Mouse (Mus musculus) erythroblast, adult 5-6 weeks (primary cell): ENCODE data around the gene Fam43a. TPM values are rescaled to one million over a fixed set of nuclear protein-coding genes. Genes with fewer than 3 reads are reported as not detected.

Source experiments
- ATAC-seq: replicated peaks from 2 replicates; pipeline ENCODE4 v1.8.0; 2016; ENCODE audit warnings: moderate number of reproducible peaks, mild to moderate bottlenecking, moderate TSS enrichment, inconsistent platforms; ENCODE audit not compliant: poor library complexity, low FRiP score, severe bottlenecking
- total RNA-seq, 2 experiments: library from RNA; stranded (forward) in 1 of 2; stranded (reverse) in 1 of 2; fragments of 150-400 nt in 1 of 2; fragments of 200-764, 138-1000 nt in 1 of 2; gene quantifications; 2 replicates each; pipeline versions ENCODE4 v1.2.3 to v1.2.4; 2015 to 2017; ENCODE audit warnings: low replicate concordance in 2 of 2

The Fam43a gene
- total RNA-seq, 2 experiments from 2014 or later, result 0.58 to 1.4 TPM

GRCm38 (mm10) chr16:30591990-30592389 is 7.5 kb upstream of the Fam43a start:
- ATAC-seq, result no peak

- no peak for ATAC-seq
Observed at GRCm38 (mm10) chr16:30595356-30595755, 4.2 kb upstream of the Fam43a start.

- no peak for ATAC-seq
Observed at GRCm38 (mm10) chr16:30595835-30596557, 3.5 kb upstream of the Fam43a start.

- ATAC-seq, result peak; percentile 68
Observed at GRCm38 (mm10) chr16:30596959-30597681, 2.4 kb upstream of the Fam43a start.

DNA sequence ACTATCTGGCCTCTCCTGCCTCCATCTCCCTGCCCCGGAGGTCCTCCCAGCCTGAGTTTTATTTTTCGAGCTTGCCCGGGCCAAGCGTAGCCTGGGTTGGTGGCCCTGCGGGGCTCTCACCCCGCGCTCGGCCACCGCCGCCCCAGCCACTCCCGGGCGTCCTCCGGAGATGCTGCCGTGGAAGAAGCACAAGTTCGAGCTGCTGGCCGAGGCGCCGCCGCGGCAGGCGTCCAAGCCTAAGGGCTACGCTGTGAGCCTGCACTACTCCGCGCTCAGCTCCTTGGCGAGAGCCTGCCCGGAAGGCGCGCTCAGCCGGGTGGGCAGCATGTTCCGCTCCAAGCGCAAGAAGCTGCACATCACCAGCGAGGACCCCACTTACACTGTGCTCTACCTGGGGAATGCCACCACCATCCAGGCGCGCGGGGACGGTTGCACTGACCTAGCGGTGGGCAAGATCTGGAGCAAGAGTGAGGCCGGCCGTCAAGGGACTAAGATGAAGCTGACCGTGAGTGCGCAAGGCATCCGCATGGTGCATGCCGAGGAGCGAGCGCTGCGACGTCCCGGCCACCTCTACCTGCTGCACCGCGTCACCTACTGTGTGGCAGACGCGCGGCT is 1.0 kb downstream of the Fam43a start:
- ATAC-seq, result no peak

GRCm38 (mm10) chr16:30601046-30601832 is 1.7 kb downstream of the Fam43a start:
- no peak for ATAC-seq

- ATAC-seq, result no peak
Observed at GRCm38 (mm10) chr16:30601946-30602345, 2.4 kb downstream of the Fam43a start.

DNA sequence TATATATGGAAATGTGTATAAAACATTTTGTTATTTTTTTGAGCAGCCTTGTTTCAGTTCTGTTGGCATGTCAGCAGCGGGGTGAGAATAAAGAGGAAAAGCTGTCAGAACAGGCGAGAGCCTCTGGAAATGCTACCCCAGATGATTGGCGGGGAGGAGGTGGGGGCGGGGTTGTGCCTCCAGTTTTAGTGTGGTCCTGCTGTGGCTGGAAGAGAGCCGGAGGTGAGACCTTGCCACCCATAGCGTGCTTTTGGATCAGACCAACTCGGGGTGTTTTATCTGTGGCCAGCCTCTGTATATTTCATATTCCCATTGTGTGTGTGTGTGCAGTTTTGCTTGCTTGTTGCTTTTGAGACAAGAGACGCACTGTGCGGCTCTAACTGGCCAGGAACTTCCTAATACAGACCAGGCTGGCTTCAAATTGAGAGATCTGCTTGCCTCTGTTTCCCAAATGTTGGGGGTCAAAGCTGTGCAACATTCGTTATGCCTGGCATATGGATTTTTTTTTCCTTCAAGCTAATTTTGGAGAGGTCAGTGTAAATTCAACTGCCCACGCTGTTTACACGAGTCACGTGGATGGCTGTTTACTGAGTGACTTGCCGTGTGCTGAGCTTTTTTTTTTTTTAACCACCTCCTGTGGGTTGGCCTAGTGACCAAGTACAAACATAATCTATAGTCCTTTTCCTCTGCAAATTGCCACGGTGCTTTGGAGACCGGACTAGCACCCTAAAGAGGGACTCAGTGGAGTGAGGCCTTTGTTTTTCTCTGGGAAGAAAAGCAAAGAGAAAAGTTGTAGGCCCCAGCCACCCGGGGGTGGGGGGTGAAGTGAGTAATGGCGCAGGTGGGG is 3.4 kb downstream of the Fam43a start:
- ATAC-seq, result no peak

DNA sequence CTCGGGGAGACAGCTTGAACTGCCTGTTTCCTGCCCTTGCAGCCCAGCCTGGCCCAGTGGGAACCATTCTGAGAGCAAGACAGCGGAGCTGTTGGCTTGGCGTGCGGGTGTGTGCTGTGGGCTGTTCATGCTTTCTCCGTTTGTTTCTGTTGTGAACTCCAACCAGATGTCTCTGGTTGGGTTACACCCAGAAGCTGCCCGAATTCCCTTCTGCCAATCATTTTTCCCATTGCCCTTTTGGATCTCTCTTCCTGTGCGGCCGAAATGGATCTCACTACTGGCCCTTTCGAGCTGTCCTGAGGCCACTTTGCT is 4.0 kb downstream of the Fam43a start:
- ATAC-seq, result no peak

DNA sequence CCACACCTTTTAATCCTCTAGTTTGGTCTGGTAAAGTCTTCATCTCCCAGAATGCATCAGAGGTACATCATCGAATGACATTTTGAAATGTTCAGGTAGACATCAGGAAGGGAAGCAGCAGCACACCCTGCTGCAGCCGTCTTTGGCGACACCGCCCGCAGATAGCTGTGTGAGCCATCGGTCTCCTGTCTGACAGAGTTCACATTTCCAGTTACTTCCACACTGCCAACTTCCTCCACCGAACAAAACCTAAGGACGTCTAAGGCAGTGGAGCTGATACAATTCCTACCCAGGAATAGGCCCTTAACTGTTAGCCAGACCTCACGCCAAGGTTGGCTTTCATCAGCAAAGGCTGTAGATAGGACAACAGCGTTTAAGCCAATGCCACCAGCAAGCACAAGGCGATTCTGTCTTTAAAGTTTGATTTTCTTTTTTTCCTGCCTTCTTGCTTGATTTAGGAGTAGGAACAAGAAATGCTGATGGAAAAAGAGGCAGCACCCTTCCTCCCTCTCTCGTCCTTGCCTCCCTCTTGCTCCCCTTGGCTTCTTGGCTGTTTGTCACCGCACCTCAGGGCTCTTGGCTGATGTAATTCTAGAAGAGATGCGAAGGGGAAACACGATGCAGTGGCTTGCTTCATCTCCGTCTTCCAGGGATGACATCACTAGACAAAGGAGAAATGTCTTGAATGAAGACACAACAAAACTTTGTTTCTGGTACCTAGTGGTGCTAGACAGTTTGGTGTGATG is 4.7 kb downstream of the Fam43a start:
- ATAC-seq, result no peak

DNA sequence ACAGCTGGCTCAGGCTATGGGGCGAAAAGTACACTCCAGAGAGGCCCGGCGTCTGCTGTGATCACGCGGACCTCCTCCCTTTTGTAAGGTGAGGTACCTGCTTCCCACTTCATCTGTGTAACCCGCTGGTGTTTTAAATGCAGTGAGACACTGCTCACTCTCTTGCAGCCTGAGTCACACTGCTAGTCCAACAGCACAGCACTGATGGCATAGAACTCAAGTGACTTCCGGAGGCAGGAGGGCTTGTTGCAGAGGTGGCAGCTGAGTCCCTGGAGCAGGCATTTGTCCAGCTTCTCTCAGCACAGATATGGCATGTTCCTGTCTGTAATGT is 5.2 kb downstream of the Fam43a start:
- ATAC-seq, result no peak

DNA sequence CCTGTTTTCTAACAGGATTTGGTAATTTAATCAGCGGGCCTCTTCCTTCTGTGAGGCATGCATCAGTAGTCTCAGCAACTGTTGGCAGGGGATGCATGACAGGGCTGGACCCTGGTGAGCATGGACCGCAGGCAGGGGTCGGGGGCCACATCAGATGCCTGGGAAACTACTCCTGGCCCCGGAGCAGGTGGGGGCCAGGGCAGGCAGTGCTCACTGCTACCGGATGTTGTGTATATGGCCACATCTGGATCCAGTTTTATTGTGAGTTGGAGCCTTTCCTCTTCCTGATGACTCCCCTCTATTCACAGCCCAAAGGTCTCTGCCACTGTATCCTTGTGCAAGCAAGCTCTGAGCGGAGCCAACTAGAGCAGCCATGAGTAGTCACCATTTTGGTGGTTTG is 6.0 kb downstream of the Fam43a start:
- no peak for ATAC-seq

GRCm38 (mm10) chr16:30607868-30608267 is 8.3 kb downstream of the Fam43a start:
- ATAC-seq, result no peak

GRCm38 (mm10) chr16:30611331-30611730 is 11.8 kb downstream of the Fam43a start:
- ATAC-seq, result no peak

- ATAC-seq, result no peak
Observed at GRCm38 (mm10) chr16:30613122-30613521, 13.6 kb downstream of the Fam43a start.

DNA sequence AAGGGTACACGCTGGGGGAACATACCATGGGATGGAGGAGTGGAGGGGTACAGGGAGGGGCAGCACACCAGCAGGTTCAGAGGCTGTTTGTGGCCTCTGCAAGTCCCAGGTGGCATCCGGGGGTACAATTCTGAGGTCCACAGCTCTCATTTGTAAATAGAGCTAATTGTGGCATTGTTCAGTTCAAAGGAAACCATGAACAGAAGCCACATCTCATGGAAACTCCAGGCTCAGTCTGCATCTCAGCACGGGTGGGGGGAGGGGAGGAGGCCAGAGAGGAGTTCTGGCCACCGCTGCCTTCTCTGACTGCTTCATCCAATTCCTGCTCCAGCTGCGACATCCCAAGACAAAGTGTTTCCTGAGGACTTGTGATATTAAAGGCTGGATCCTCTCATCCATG is 14.6 kb downstream of the Fam43a start:
- ATAC-seq, result no peak

DNA sequence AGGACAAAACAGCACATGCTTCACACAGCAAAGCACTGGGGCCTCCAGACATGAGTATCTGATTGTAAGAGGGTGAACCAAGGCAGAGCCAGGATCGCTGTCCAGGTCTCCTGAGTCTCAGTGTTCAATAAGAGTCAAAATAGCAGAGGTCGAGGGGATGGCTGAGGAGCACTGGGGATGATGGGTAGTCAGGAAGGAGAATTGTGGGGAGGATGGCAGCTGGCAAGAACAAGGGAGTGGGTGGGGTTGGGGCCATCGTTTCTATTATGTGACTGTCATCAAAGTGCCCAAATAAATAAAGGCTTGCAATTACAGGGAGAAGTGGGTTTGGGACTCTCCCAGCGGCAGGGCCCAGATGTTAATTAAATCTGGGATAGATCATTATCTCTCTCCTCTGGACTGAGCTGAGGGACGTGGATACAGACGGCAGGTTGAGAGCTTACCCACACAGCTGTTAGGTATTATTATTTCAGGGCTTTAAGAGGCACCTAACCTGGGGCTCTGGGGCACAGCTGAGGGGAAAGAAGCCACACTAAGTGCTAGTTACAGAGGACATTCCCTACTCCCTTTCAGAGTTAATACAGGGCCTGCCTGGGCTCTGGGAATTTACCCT is 15.3 kb downstream of the Fam43a start:
- ATAC-seq, result no peak

- ATAC-seq, result no peak
Observed at GRCm38 (mm10) chr16:30616281-30616680, 16.8 kb downstream of the Fam43a start.

GRCm38 (mm10) chr16:30623645-30624044 is 24.1 kb downstream of the Fam43a start:
- no peak for ATAC-seq
